Mouse (Mus musculus): ENCODE results near the gene Ccdc155.

DNA sequence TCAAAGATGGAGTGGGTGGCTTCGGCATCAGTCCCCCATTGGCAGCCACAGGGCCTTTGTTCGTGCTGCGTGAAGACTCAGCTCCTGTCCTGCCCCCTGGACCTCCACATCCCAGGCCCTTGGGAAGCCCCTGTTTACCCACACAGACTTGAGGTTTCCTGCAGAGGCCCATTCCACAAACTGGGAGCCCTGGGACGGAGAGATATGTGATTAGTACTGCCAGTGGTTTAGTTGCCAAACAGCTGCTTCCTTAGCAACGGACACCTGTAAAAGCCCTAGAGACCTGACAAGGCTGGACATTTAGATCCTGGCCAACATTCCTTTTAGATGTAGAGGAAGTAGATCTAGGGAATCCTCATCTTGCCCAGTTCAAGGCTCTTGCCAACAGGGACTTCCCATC, 62.8 kb downstream of the Ccdc155 start:
- TF ChIP-seq POLR2A (IDR thresholded peaks at IDR 0.05; ENCODE audit: low read depth, low read length) = no peak
- no peak for TF ChIP-seq CTCF (conservative IDR thresholded peaks at IDR 0.05; ENCODE audit: insufficient read depth, insufficient read length, low read depth, low read length)
